Mouse (Mus musculus) E14TG2a.4 (cell line): Measurements from ENCODE around the gene Tead1.

Experiments used
- CTCF ChIP-seq: conservative IDR thresholded peaks from 2 replicates; pipeline ENCODE4 v1.5.1; 2014; ENCODE audit warnings: low read length
- NANOG ChIP-seq: IDR thresholded peaks from 2 replicates; pipeline ENCODE4 v1.6.1; 2014; ENCODE audit warnings: borderline replicate concordance, low read length, mixed read lengths

GRCm38 (mm10) chr7:112643866-112644543 lies 35.1 kb upstream of the Tead1 start:
- TF ChIP-seq CTCF (no peak), NANOG (no peak)
